Mouse (Mus musculus) gastrocnemius, postnatal 36 days (tissue): ENCODE measurements at regions not wholly inside any gene's neighbourhood (a gene's known extent, or its start where the extent isn't known, plus 50 kb on each side); places are given as distances from the start of the nearest gene placed in this dataset.
A peak's percentile ranks its signal among the peaks of the same experiment; 100 is the strongest.

Experiments
- DNase-seq, 2 experiments: peaks; one replicate each; pipeline ENCODE4 v3.0.0; 2022
- intact Hi-C: fragments of 180-260 bp; cut with DNase I; formaldehyde crosslinking; loops from one replicate; pipeline ENCODE4 v1.15.1; 2025
- microRNA-seq, 2 experiments: library from miRNA; unstranded; fragments of <30 nt; microRNA quantifications; one replicate each; pipeline ENCODE4 v1.2.0; 2021

DNA sequence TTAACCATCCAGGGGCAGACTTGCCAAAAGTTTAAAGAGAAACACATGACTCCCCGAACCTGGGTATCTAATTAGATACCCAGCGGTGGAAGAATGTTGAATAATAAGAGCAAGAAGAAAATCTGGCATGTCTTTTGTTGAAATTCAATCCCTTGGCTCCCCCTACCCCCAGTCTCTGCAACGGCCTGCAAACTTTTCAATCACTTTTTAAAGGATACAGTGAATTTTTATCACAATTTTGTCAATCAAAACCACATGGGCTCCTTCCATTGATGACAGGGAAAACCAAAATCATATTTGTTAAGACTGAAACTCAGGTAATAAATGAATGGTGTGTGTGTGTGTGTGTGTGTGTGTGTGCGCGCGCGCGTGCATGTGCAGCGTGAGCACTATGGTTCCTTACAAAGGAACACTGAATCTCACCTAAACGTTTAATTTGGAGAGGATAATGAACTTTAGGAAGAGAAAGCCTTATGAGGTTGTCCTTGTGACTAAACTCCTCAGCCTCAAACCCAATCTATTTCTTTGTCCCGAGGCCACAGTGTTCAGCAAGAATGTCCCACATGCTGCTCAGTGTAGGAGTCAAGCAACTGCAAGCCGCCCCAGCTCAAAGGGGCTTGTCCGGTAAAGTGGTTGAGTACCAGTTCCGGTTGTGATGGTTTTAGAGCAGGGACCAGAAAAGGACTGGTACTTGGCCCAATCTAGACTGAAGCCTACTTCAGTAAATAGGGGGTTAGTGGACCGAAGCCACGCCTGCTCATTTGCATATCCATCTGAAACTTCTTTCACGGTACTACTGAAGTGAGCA lies 91.0 kb upstream of the Zfhx3 start:
- intact Hi-C loops, result no loop called here

DNA sequence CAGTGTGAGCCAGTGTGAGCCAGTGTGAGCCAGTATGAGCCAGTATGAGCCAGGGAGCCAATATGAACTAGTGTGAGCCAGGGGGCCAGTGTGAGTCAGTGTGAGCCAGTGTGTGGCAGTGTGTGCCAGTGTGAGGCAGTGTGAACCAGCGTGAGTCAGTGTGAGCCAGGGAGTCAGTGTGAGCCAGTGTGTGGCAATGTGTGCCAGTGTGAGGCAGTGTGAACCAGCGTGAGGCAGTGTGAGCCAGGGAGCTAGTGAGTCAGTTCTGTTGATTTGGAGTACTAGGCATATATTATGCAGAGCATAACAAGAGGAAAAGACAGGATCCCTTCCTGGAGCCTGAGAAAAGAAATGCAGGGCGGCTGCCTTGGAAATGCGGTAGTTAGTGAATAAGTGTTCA lies 82.7 kb upstream of the Zfhx3 start:
- intact Hi-C loops, result no loop called here
- no peak for DNase-seq

More for the DNA sequence above, 91.0 kb upstream of the Zfhx3 start:
- DNase-seq, result no peak

DNA sequence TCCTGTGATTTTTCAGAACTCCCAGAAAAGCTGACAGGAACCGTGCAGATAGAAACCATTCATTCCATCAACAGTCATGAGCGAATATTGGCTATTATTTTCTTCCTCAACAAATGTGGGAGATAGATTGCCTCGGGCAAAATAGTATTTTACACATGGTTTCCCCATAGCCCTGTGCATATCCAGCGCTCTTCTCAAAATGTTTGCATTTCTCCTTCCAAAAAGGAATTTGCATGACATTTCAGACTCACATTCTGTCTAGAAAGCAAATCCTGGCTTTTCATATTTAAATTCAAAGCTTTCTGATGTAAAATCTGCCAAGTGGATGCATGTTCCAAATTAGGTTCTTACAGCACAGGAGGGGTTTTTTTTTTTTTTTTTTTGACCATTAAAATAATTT lies 82.2 kb upstream of the Zfhx3 start:
- no peak for DNase-seq
- intact Hi-C loops, result no loop called here

DNA sequence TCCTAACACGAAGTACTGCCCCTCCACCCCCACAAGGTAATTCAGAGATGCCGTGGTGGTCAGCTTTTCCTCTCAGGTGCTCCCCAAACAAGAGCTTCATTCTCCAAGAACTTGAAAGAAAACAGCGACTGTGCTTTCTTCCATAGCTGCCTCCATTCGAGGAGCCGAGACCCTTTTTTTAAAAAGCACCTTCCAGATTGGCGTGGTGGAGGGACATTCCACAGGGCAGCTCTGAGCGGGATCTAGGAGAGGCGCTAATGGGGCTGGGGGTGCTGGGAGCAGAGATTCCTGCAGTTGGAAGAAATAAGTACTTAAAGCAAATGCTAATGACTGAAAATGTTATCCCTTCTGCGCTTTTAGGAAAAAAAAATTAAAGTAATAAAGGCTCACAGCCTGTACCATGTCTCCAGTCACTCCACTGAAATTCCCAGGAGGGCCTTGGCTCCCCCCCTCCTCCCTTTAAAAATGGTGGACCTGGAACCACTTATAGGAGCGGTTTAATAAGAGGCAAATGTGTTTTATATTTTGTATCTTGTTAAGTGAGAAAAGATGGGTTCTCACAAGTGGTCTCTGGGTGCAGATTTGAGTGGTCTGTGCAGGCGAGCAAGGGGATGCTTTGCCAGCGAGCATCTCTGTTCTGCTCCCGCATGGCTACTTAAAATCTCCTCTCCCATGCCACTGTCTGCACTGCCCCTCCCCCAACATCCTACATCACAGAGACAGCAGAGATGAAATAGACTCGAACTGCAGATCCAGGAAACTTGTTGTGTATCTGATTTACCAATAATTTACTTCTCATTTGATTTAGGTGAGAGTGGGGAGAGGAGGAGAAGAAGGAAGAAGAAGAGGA lies 77.4 kb upstream of the Zfhx3 start:
- intact Hi-C loops, result no loop called here
- DNase-seq, result no peak

DNA sequence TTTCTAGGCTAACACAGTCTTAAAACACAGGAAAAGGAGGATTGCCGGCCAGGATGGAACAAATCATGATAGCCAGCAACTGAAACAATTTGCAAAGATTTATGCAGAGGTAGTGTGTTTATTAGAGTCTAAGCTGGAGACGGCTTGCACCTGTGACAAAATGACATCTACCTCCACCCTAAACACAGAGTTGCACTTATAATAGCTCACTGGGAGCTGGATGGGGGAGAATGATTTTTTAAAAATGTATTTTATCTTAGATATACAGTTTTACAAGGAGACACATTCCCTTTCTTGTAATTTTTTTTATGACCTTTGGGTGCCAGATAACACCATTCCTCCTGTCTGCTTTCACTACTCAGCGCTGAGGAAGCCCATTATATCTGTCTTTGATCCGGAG lies 76.7 kb upstream of the Zfhx3 start:
- no peak for DNase-seq
- intact Hi-C loops, result no loop called here

DNA sequence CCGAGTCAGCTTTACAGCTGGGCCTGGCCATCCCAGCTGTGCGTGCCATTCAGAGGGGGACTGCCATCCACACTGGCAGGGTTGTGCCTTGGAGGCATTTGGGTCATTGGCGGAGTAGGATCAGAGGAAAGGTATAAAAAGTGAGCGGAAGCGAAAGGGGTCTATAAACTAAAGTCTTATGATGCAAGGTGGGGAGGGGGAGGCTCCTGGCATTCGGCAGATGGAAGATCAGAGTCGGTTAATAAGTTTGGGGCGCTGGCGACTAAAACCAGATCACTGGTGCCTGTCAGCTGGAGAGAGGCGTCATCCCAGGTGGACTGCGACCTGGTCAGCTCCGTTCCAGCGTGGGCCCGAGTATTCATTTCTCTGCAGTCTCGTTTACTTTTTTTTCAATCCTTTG lies 70.7 kb upstream of the Zfhx3 start:
- intact Hi-C loops, result no loop called here
- no peak for DNase-seq

DNA sequence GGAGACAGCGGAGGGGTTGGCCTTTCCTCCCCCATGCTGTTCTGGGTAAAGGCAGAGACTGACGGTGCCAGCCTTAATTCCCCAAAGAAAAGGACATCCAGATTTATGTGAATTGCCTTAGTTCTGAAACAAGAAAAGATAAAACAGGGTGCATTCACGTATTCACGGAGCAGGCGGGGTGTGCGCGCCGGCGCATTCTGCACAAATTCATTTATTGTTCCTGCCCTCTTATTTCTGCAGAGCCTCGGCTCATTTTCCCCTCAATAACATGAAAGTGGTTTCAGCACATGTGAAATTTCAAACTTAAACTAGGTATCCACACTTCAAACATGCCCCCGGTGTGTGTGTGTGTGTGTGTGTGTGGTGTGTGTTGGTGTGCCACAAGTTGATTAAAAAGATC lies 70.3 kb upstream of the Zfhx3 start:
- intact Hi-C loops, result no loop called here
- DNase-seq, result no peak

DNA sequence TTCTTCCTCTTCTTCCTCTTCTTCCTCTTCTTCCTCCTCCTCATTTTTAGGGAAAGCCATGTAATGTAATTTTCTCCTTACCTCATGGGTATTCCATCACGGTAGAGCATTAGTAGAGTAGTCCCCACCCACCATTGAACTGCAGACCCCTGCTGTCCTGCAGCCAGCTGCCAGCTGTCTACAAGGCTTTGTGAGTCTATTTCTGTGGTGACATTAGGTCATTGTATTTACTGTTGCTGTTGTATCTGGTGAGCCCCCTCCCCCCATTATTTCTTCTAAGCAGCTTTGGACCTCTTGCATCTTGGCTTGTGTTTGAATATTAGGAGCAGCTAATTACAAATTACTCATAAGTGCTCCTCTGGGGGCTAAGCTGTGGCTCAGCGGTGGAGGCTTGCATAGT lies 66.0 kb upstream of the Zfhx3 start:
- no peak for DNase-seq
- intact Hi-C loops, result no loop called here

DNA sequence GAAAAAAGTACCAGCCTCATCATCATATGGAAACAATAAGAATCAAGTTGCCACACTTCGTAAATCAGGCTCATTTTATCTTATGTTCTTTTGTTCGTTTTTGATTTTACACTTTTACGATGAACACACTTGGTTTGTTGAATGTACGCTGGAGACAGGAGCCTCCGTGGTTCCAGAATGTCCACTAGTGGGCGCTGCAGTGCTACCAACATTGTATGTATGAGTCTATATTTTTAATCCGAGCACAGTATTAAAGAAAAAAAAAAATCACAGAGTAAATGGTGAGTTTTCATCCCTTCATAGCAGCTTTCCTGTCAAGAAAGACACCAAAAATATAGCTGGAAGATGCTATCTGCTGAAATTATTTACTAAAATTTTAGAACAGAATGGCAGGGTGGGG lies 60.6 kb upstream of the Zfhx3 start:
- intact Hi-C loops, result no loop called here
- DNase-seq, result peak; percentile 26 to 28

DNA sequence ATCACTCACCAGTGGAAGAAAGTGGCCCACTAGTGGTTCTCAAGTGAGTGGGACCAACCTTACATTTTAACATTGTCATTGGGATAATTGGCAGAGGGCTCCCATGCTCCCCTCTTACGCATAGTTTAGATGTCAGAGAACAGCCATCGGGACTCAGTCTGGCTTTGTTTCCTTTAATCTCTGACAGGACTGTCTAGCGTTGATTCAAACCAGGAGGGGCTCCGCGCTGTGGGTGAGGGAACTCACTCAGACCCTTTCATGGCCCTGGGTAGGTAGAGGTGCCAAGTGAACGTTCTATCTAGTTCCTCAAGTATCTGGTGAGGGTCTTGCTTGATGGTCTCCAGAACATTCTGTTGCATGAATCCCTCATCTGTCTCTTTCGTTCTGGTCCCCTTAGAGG lies 56.9 kb upstream of the Zfhx3 start:
- intact Hi-C loops, result no loop called here
- DNase-seq, result no peak

DNA sequence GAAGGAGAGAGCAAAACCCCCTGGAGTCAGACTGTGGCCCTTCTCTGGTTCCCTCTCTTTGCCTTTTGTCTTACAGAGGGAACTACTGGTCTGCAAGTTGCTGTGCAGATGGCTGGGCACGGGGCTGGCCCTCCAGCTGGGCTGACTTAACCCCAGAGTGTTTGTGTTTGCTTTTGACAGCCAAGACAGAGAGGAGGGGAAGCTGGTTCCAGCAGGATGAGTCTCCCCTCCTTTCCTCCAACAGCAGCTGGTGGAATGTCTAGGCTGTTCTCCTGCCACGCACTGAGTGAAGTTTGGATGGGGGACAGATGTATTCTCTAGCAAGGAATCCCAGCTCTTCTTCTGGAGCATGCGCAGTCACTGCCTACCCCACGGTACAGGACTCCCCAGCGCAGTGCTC lies 56.5 kb upstream of the Zfhx3 start:
- no peak for DNase-seq
- intact Hi-C loops, result no loop called here

DNA sequence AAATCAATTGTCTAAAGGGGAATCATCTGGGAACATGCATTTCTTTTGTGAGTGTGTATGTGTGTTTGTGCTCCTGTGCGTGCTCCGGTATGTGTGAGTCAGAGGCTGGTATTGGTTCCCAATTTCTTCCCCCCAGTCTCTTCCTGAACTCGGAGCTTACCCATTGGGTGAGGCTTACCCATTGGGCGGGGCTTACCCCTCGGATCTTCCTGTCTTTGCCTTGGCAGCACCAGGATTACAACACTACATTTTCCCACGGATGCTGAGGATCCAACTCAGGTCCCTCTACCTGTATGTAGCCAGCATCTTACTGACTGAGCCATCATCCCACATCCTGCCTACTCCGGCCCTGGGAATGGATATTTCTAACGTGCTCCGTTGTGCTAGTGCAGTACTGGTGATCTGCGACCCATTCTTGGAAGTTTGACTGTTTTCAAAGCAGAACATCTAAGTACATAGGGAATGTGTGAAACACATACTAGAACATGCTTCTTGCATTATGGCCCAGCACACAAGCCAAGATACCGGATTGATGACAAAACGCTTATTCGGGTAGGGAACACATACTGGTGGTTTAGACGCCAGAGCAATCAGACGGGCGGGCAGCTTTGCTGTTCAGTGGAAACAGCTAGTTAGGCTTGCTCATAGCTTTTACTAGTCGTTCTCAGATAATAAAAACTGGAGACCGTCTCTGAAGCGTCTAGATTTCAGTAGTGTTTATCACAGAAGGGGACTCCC lies 55.8 kb upstream of the Zfhx3 start:
- intact Hi-C loops, result no loop called here
- no peak for DNase-seq

DNA sequence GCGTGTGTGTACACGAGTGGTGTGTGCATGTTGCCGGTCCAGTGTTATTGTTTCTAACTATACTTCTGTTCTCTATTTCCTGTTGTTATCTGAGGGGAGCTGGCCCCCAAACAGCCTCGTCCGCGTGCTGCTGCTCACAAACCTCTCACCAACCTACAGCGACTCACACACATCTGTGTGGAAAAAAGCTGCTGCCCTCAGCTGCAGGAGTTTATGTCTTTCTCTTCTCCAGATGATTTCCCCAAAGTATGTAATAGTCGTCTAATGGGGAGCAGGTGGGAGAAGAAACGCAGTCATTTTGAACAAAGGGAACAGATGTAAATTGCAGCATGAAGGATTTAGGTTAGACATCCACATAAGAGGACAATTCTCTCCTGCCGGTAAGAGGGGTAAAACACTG lies 55.1 kb upstream of the Zfhx3 start:
- intact Hi-C loops, result no loop called here
- DNase-seq, result no peak

DNA sequence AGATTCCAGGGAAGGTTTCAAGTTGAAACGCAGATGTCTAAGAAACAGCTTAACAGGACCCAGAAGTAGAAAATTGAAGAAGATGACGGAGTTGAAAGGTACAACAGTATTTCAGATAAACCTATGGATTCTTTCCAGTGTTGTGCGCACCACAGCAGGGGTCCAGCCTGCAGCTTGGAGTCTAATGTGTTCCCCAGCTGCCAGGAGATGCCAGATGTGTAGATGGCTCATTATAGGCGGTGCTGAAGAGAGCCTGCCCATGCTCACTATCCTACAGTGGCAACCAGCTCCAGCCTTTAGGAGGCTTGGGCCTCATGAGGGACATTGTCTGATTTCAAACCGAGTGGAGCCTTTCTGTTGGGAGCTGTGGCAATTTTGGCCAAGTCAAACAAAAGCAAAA lies 51.5 kb upstream of the Zfhx3 start:
- intact Hi-C loops, result no loop called here
- no peak for DNase-seq

Small RNAs in the stretch of these regions (microRNA-seq; reads per million reads assigned to microRNA genes)
- gene Gm22825, result 0 reads per million in 2 experiments
- 0 reads per million in 2 experiments for gene Gm23646
